8 mouse cellular contexts compared by ENCODE assay signal in the genomic region with DNA sequence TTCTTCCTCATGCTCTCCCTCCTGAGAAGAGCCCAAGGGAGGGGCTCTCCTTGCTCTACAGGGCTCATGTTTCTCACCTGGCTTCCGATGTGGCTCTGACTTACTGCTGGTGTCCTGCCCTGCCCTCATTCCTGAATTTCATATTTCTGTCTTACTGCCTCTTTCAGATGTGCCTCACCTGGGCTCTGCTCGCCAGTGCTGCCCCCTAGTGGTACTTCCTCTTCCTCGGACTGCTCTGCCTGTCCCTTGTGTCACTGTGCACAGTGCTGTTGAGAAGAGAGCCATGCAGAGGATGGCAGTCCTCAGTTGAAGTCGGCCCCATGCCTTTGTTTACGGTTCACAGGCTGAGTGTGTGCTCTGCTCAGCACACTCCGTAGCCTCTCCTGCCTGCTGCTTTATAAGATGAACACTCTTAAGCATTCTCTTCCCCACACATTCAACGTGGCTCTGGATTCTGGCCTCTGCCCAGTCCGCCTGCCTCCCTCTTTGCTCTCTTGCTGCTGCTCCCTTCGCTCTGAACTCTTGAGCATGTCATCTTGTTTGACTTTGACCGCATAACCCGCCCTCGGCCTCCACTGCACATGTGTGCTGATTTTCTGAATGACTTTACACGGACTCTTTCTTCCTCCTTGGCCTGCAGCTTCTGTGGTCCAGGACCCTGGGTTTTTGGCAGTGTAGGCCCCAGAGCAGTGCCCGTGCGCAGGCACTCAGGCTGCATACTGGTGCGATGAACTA.
DNase-seq lines count a peak whose midpoint lies in the region; TF ChIP-seq lines count a peak whose summit lies in the region.

No protein-coding gene starts in this region.

- no peaks in the 10 kb centered on the region; the same call in 1 of the 2 replicates for H3K4me1 ChIP-seq in liver, adult 2 months (ENCODE audit: control insufficient read depth, insufficient read depth, low read length)

- TF ChIP-seq CTCF in liver, adult 2 months (IDR thresholded peaks at IDR 0.05; ENCODE audit: low read depth, low read length) = peak; percentile 94

- no peak overlapping the region for H3K27ac ChIP-seq in liver, adult 2 months (replicated peaks; ENCODE audit: insufficient read depth, low read depth, low read length)

- H3K27me3 ChIP-seq in liver, adult 2 months (ENCODE audit: control insufficient read depth, insufficient read depth, low read length) = no peaks in the 10 kb centered on the region

- H3K4me3 ChIP-seq in liver, adult 2 months (ENCODE audit: insufficient read depth, low read depth, low read length) = no peak overlapping the region

- no peaks in the 10 kb centered on the region for H3K36me3 ChIP-seq in liver, adult 2 months (ENCODE audit: control insufficient read depth, insufficient read depth, low read length)

- H3K79me2 ChIP-seq in liver, adult 2 months (ENCODE audit: control insufficient read depth, insufficient read depth, low read length) = peaks cover 32% of the 10 kb centered on the region; the same call in 1 of the 2 replicates

- WGBS in liver, adult 2 months = 62% methylated on average over 16 of the region's 16 CpGs

- DNase-seq in ovary, postnatal 10 days (ENCODE audit: low spot score) = peak; percentile 27
- DNase-seq in ovary, adult 18-20 months (ENCODE audit: low spot score) = no peak
- DNase-seq in cerebellum, postnatal 25 days = peak; percentile 85 to 91
- DNase-seq in gastrocnemius, adult 8-10 months (ENCODE audit: low spot score in 2 of 2) = peak; percentile 59 to 60
- DNase-seq in kidney, adult 8-10 months = peak; percentile 48 to 83
- DNase-seq in liver, adult 2 months (ENCODE audit: extremely low read depth, low read depth, low spot score) = peak; percentile 51
- peak; percentile 63 for DNase-seq in ovary, postnatal 36 days (ENCODE audit: low spot score)
- peak; percentile 88 for DNase-seq in thymus, postnatal 25 days

- no peak for TF ChIP-seq POLR2A in liver, adult 2 months (IDR thresholded peaks at IDR 0.05; ENCODE audit: extremely low read depth, insufficient read depth, low read length)

- no peak overlapping the region for H3K9ac ChIP-seq in liver, adult 2 months (ENCODE audit: low read depth, low read length)
